Mouse (Mus musculus) frontal cortex, postnatal 10 days (tissue): ENCODE results near the gene Rabgef1.
A peak's percentile ranks its signal among the peaks of the same experiment; 100 is the strongest.

Experiments
- DNase-seq, 2 experiments: peaks; one replicate each; pipeline ENCODE4 v3.0.0; 2022; ENCODE audit warnings: low spot score in 2 of 2, mixed read lengths in 1 of 2

The Rabgef1 gene

DNA sequence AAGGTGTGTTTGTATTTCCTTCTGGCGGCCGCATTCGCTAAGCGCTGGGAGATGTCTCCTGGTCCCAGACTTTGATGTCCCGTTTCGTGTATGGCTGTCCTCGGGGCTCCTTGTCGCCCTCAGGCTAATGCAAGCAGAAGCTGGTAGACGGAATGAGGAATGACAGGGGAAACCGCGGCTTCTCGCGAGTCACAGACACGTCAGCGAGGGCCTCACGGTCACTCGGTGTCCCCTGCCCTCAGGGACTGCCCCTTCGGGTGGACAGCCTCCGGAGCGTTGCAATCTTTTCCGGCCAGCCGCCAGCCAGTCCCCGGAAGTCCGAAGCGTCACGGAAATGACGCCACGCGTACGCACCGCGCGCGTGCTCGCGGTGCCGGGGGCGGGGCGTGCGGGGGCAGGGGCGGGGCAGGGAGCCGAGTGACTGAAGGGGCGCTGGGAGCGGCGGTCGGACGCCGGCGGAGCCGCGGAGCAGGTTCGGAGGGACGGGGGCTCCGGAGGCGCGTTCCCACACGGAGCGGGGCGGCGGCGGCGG lies at the start of gene Rabgef1:
TSS of gene Rabgef1 (plus strand) at position 376 of the 532 bp plus-strand sequence.
- DNase-seq, result peak; percentile 87 to 91

DNA sequence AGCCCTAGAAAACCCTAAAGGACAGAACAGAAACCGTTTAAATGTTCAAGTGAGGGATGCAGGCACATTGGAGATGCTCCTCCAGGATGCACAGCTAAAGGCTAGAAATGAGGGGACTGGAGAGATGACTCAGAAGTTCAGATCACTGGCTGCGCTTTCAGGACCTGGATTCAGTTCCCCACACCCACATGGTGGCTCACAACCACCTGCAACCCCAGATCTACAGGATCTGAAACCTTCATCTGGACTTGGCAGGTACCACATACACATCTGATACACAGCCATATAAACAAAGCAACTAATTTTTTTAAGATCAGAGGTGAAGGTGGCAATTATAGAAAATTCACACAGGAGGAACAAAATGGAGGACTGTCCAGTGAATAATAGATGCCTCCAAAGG lies 49.2 kb upstream of the Rabgef1 start:
- DNase-seq, result no peak

DNA sequence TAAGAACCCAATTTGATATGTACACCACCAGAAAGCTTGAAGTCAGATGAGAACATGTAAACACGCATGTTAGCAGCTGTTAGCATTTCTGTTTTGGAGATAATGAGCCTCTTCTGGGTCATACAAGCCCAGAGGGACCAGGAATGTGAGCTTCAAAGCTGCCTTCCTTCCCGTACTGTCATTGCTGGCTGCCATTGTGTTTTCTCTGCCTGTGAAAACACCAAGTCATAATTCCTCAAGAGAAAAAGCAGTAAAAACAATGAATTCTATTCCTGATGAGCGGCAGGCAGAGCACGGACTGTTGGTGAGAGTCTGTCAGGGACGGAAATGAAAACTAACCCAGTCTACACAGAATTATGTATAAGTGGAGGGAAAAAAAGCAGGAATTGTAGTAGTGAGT lies 47.3 kb upstream of the Rabgef1 start:
- DNase-seq, result no peak

DNA sequence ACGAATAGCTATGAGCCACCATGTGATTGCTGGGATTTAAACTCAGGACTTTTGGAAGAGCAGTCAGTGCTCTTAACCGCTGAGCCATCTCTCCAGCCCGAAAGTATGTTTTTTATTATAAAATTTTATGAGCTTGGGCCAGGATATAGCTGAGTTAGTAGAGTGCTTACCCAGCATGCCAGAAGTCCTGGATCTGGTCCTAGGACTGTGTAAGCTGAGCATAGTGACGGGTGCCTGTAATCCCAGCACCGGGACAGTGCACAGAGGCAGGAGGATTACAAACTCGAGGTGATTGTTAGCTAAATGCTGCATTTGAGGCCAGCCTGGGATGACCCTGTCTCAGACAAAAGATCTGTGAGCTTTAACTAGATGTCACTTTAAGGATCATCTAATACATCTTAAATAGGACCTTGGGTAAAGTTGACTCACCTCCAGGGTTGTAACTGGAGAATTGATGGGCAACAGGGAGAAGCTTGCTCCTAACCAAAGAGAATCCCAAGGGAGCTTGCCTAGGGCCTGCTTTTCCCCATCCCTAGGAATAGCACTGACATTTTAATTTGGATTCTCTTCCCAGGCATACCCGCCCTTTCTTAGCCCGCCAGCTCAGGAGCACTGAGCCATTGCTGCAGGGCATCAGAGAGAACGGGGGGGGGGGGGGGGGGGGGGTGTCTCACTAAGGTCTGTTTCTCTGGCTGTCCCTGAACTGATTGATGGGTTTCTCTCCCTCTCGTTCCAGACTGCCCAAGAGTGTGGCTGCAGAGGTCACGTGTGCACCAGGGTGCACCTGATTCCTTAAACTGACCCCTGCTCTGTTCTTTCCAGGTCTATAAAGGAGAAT lies 42.7 kb upstream of the Rabgef1 start:
- DNase-seq, result no peak

DNA sequence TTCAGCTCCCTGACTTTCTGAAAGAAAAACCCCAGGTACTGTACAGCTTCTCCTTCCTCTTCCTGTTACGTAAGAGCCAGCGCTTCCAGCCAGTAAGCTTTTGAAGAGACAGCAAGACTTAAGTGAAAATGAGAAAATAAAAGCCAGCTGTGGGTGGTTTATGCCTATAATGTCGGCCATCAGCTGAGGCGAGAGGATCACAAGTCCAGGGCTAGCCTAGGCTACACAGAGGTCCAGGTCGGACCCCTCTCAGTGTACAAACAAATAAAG lies 42.1 kb upstream of the Rabgef1 start:
- no peak for DNase-seq

DNA sequence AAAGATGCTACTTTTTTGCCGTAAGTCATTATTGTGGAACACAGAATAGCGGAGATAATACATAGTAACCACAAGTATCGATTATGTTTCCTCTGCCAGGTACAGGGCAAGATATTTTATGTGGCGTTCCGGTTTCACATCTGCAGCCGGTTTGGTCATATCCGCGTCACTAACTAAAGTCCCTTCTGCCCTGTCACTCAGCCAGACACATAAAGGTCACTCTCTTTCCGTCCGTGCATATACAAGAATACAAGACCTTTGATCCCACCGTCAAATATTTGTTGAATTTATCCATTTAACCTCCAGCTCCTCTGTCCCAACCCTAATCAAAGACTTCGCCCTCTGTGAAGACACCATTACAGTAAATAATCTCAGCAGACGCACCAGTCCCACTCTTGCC lies 35.0 kb upstream of the Rabgef1 start:
- no peak for DNase-seq

DNA sequence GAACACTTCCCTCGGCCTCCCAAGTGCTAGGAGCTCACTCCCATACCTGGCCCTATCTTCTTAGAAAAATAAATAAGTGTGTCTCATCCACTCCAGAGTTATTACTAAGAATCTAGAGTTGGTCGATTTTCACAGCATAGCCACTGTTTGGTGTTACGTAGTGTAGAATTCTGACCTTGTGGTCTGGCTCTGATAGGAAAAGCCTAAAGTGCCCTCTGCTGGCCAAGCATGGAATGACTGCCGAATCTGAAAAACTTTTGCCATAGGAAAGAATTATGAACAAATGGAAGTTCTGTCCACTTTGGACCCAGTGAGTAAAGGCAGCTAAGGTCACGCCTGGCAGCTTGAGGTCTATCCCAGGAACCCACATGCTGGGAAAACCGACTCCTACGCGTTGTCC lies 32.2 kb upstream of the Rabgef1 start:
- DNase-seq, result peak in 1 of 2 experiments; percentile 60

DNA sequence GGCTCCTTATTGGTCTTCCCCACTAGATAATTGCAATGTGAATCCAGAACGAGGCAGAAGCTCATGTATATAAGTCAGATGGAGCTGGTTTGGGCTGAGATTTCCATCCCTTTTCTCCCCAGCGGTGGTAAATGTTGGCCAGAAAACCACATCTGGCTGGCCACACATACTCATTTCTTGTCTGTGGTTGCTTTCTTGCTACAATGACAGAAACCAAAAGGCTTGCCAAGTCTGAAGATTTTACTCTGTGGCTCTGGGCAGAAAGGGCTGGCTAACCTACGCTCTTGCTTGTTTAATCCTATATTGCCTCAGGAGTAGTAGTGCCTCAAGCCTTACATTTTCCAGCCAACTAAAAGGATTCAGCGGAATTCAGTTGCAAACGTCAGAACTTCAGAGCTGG lies 30.5 kb upstream of the Rabgef1 start:
- DNase-seq, result no peak

DNA sequence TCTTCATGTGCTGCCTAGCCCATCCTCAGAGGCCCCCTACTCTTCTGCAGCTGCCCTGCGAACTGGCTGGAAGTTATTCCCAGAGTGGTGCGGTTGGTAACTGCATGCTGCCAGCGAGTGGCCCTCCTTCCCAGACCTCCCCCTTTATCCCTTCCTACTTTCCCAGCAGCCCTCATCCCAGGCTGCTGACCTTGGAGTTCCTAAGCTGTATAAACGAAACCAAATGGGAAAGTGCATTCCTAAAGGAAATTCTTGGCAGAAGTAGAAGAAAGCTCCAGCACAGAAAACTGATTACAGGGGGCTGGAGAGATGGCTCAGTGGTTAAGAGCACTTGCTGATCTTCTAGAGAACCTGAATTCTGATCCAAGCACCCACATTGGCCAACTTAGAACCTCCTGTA lies 29.6 kb upstream of the Rabgef1 start:
- DNase-seq, result no peak

DNA sequence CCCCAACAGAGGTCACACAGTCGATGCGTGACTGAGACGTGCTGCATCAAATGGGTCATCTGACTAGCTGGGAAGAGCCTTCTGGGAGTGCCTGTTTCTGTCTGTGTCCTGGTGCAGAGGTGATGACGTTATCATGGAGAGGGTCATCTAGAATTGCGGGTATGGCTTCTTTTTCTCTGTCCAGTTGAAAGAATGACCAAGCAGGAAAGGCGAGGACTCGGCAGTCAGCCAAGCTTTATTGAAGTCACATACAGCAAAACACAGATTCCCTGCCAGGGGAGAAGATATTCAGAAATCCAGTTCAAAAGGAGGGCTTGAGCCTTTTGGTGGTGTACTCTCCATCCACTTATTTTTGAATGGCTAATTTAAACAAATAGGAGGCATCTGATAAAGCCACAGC lies 28.5 kb upstream of the Rabgef1 start:
- DNase-seq, result no peak

DNA sequence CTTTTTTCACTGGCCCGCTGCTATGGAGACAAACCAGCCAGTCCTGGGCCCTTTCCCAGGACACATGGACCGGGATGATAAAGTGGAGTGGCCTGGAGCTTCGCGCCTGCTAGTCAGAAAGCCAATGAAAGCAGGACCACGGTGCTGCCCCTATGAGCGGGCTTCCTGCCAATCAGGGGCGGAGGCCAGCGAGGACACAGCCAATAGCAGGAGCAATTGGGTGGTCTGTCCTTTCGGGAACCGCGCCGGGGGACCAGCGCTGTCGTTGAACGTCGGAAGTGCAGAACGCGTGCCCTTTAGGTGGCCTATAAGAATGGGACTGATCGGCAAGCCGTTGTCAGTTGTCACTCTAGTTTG lies 27.6 kb upstream of the Rabgef1 start:
- peak; percentile 83 to 88 for DNase-seq

DNA sequence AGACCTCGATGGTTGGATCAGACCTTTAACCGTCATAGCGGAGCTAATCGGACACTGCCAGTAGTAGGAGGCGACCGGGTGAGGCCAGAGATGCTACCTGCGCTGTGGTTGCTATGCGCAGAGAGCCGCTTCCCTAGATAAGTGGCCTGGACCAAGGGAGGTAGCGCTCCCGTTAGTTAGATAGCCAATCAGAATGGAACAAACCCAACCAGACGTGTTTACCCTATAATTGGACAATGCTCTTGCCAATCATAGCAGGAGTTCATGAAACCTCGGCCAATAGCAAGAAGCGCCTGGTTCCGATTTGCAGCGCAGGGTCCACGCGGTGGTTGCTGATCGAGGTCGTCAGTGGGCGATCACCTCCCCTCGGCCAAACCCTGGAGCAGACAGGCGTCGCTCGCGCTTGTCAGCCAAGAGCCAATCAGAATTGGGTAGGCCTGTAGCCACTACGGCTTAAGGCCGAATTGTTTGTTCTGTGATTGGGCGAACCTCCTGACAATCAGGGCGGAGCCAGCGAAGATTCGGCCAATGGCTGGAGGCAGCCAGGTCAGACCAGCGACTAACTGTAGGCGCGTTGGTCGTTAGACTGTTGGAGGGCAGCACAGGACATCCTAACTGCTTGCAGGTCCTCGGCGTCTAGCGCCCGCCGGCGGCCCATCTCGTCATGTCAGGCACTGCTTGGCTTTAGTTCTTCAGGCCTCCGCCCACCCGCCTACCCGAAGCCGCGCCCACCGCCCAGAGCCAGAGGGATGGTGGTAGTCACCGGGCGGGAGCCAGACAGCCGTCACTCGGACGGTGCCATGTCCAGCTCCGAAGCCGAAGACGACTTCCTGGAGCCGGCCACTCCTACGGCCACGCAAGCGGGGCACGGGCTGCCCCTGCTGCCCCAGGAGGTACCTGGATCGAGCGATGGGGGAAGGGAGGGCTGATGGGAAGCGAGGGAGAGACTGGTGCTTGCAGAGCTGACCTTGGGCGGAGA lies 27.0 kb upstream of the Rabgef1 start, which contains the start of gene Kctd7:
TSS of gene Kctd7 (plus strand) at position 528 of the 979 bp plus-strand sequence.
- DNase-seq, result peak; percentile 97 to 98

DNA sequence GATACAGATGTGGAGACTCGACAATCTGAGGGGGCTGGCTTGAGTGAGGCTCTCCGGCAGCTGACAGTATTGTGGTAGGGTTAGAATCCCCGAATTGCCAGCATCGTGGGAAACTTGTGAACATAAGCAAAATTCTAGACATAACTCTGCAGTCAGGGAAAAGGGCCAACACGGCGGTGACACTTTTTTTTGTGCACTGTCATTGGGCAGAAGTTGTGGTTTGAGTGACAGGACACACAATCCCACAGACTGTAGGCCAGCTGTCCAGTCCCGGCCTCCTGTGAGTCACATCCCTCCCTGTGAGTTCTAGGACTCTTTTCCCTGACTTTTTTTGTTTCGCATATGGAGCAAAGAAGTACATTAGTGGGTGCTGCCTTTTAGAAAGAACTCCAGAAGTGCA lies 25.6 kb upstream of the Rabgef1 start:
- no peak for DNase-seq

DNA sequence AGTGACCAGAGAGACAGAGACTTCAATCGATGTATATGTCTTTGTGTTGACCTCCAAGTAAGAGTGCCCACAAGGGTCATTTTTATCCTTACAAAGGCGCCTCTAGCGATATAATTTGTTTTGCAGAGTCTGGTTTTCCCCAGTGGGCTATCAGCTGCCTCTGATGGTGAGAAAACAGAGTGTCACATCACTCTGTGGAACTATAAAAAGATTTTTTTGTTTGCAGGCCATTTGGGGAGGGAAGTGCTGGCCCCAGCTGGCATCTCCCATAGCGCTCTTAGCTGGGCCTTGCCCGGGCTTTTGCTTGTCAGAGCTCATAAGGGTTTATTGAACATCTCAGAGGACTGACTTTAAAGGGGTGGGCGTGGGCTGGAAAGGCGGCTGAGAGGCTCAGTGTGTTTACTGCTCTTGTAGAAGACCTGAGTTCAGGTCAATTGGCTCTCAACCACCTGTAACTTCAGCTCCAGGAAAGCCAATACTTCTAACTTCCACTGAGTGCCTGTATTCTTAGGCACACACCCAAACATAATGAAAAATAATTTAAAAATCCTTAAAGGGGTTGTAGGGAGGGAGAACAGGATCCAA lies 21.8 kb upstream of the Rabgef1 start:
- no peak for DNase-seq

DNA sequence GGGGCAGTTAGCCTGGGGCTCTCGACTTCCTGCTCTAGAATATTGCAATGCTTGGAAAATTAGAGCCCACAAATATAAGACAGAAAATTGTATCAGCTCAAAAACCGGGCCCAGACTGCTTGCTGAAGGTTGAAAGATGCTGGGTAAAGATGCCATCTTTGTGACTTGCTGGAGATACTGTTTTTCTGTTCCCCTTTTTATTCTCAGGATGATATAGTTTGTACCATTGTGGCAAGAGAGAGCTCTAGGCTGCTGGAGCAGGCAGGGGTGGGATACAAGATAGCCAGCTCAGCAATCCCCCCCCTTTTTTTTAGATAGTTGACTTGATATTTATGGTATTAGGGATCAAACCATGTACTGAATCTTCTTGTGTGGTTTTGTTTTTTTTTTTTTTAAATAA lies 17.3 kb upstream of the Rabgef1 start:
- DNase-seq, result no peak

DNA sequence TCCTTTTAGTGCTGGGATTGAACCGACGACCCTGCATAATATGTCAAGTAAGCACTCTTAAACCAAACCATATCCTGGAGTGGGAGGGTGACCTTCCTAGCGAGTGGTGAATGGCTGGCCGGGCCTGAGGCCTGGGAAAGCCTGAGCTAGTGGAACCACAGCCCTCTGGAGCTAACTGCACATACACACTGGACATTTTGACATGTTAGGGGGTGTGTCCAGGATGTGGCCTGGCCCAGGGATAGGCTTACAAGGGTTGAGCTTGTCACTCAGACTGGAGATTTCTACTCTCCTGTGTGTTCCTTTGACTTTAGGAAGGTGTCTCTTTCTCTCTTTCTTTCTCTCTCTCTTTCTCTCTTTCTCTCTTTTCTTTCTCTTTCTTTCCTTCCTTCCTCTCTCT lies 13.1 kb upstream of the Rabgef1 start:
- DNase-seq, result no peak

DNA sequence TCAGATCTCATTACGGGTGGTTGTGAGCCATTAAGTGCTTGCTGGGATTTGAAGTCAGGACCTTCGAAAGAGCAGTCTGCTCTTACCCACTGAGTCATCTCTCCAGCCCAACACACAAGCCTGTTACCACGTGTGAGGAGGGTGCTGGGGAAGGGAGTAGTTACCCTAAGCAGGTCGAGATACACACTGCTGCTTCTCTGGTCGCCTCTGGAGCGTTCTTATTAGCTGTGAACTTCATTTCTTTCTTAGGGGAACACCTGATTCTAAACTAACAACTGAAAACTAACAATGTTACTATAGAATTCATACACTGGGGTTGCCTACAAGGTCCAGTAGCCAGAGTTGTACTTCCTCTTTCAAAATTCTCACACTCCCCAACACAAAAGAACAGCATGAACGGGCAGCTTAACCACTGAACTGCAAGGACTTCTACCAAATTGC lies 11.8 kb upstream of the Rabgef1 start:
- DNase-seq, result no peak

DNA sequence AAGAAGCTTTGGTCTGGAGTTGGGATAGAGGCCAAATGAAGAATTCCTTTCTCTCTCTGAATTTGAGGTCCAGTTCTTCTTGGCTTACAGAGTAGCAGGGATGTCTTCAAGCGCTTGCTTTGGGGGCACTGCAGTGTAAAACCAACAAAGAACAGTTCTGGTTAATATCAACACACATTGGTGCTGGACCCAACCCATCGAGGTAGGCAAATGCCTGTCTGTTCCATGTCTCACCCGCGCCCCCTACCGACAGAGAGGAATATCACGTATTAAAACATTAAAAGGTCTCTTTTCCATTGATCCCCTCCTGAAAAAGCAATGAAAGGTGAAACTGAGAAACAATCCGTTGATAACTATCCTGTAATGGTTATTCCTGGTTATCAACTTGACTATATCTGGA lies 7.9 kb upstream of the Rabgef1 start:
- peak in 1 of 2 experiments; percentile 50 for DNase-seq

DNA sequence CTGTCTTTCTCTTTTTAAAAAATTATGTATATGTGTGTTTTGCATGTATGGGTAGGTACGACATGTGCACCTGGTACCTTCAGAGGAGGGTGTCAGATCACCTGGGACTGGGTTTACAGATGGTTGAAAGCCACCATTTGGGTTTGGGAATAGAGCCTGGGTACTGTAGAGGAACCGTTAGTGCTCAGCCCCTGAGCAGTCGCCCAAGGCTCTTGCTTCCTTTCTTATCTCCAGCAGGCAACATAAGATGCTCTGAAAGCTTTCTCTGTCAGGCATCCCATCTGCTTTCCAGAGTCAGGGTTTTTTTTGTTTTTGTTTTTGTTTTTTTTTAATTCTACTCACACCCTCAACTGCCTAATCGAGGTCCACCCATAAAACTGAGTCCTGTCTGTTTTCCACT lies 6.4 kb upstream of the Rabgef1 start:
- no peak for DNase-seq

DNA sequence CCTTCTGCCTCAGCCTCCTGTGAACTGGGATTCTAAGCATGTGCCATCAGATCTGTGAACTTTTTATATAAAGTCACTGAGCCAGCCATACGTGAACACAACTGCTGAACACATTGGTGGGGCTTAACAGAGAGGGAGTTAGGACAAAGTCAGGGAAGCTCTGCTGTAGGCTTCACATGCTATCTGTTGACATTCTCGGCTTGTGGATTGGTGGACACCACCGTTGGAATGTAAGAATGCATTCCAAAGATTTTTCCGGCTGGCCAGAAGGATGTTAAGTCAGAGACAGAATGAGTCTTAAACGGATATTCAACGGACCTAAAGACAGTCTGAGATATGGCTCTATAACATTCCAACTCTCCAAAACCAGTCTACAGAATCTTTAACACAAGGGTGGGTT lies 2.5 kb upstream of the Rabgef1 start:
- DNase-seq, result no peak

DNA sequence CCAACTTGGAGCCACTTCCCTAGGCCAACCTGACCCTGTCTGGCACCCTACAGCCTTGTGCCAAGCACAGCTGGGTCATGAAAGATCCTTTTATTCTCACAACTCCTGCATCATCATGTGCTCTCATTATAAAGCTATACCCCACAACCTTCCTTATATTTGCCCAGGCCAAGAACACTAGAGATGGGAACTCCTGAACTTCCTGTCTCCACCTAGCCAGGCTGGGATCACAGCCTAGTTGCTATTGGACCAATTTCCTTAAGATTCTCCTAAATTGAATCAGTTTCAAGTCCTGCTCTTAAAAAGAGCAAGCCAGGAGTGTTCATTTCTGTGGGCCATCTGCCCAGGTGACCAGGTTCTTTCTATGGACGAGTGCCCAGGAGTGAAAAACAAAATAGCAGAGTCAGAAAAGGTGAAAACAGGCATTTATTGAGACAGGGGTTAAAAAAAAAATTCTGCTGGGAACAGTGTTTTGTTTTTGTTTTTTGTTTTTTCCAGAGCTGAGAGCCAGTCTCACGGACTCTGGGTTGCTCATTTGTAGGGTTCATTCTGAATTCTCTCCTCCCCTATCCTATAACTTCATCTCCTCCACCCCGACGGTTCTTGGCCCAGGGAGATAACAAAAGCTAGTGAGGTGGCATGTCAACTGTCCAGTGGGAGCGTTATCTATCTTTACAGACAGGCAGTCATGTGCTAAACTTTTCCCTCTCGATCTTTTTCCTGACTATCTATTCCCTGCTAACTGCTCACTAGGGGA lies 754 bp upstream of the Rabgef1 start:
- DNase-seq, result no peak
